Mouse (Mus musculus): ENCODE data around the gene Gm37240. TPM values are rescaled to one million over a fixed set of nuclear protein-coding genes. Genes with fewer than 3 reads are reported as not detected.
A peak's percentile ranks its signal among the peaks of the same experiment; 100 is the strongest.

Gene Gm37240
- polyA plus RNA-seq, 1 experiment from 2014 or later, result 0.43 TPM

DNA sequence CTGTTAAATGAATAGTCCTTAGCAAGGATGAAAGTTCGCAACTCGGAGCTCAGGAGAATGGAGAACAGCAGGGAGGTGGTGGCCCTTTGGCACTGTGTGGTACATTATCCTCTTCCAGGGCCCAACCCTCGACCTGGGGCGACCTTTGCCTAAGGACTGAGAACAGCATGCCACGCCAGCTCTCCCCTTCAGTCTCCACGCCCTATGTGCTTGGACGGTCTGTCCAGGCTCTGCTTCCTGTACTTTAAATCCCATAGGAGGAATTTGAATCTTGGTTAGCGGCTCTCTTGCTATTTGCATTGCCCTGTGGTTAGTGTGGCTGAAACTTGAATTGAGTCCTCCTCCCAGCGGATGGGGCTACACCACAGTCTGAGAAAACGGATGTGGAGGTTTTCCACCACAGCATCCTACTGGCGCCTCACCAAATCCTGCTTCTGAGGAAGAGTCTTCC lies 928 bp upstream of the Gm37240 start:
- DNase-seq (ENCODE audit: low spot score), result no peak
- H3K36me3 ChIP-seq (ENCODE audit: control insufficient read depth, insufficient read depth, low read length), result no peaks in the 10 kb centered on the region
- peaks cover 15% of the 10 kb centered on the region for H3K27me3 ChIP-seq (ENCODE audit: control insufficient read depth, insufficient read depth, low read length)

DNA sequence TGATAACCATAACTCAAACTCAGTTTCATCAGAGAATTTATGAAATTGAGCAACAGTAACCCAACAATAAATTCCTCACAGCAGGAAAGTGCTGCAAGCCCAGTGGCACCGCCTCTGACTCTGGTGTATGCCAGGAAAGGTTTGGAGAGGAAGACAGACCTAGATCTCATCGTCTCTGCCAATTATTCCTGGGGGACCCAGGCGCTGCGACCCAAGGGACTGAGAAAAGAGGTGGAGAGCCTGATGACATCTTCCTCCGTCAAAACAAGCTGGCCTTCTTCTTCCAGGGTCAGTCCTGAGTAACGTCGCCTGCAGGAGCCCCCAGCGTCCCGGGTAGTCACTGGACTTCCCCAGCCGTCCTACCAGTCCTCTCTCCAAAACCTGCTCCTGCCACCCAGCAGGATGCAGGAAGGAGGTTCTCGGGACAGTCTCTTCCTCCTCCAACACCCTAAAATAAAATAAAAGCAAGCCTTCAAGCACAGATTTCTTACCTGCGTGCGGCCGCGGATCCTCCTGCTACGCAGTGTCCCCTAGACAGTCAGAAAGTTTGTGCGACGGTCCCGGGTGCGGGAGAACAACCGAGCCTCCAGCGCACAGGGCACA lies 581 bp downstream of the Gm37240 start:
- Histone ChIP-seq H3K36me3 (ENCODE audit: control insufficient read depth, insufficient read depth, low read length) (no peaks in the 10 kb centered on the region), H3K27me3 (ENCODE audit: control insufficient read depth, insufficient read depth, low read length) (peaks cover 15% of the 10 kb centered on the region), H3K27ac (ENCODE audit: low read depth, low read length) (no peak overlapping the region), H3K9ac (ENCODE audit: low read length) (peak overlapping the region; percentile 33), H3K4me2 (ENCODE audit: low read depth, low read length, severe bottlenecking) (peak overlapping the region; percentile 93), H3K9me3 (ENCODE audit: control insufficient read depth, low read length) (no peaks in the 10 kb centered on the region), H3K4me1 (replicated peaks; ENCODE audit: control insufficient read depth, insufficient read depth, low read length) (peaks cover 4% of the 10 kb centered on the region; the same call in 1 of the 2 replicates), H3K4me3 (ENCODE audit: low read depth, low read length) (peak overlapping the region; percentile 51)
- 4% methylated on average over 21 of the region's 22 CpGs for WGBS
- DNase-seq (ENCODE audit: low spot score) (no peak), ATAC-seq (replicated peaks; ENCODE audit: low FRiP score) (peak; percentile 3; the same call in 1 of the 2 replicates)

More for the DNA sequence above, 928 bp upstream of the Gm37240 start:
- H3K4me2 ChIP-seq (ENCODE audit: low read depth, low read length, severe bottlenecking), result peak overlapping the region; percentile 93
- no peak overlapping the region for H3K27ac ChIP-seq (ENCODE audit: low read depth, low read length)
- no peak for ATAC-seq (replicated peaks; ENCODE audit: low FRiP score)
- peak overlapping the region; percentile 51 for H3K4me3 ChIP-seq (ENCODE audit: low read depth, low read length)
- WGBS, result 4% methylated on average over 11 of the region's 11 CpGs
- H3K9me3 ChIP-seq (ENCODE audit: control insufficient read depth, low read length), result no peaks in the 10 kb centered on the region
- no peak overlapping the region for H3K9ac ChIP-seq (ENCODE audit: low read length)
- H3K4me1 ChIP-seq (replicated peaks; ENCODE audit: control insufficient read depth, insufficient read depth, low read length), result peaks cover 4% of the 10 kb centered on the region; the same call in 1 of the 2 replicates

DNA sequence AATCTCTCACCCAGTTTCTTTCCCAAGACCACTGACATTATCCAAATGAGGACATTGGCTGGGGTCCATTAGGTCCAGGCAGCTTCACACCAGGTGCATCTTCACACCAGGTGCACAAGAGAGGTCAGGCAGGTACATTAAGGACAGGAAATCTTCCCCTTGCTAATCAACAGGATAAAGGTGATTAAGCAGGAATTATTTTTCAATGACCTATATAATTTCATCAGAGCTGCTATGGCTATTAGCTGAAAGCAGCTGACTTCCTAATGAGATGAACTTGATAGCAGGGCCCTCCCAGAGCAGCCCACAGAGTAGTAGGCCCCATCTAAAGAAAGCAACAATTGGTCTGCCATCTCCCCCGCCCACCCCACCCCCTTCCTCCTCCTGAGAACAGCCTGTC lies 1.4 kb downstream of the Gm37240 start:
- H3K4me1 ChIP-seq (replicated peaks; ENCODE audit: control insufficient read depth, insufficient read depth, low read length), result peaks cover 4% of the 10 kb centered on the region; the same call in 1 of the 2 replicates
- no peak overlapping the region for H3K4me2 ChIP-seq (ENCODE audit: low read depth, low read length, severe bottlenecking)
- no peaks in the 10 kb centered on the region for H3K9me3 ChIP-seq (ENCODE audit: control insufficient read depth, low read length)
- ATAC-seq (replicated peaks; ENCODE audit: low FRiP score), result no peak
- DNase-seq (ENCODE audit: low spot score), result no peak
- H3K9ac ChIP-seq (ENCODE audit: low read length), result no peak overlapping the region
- no peak overlapping the region for H3K27ac ChIP-seq (ENCODE audit: low read depth, low read length)
- 38% methylated on average over 1 of the region's 1 CpGs for WGBS
- H3K36me3 ChIP-seq (ENCODE audit: control insufficient read depth, insufficient read depth, low read length), result no peaks in the 10 kb centered on the region
- peaks cover 15% of the 10 kb centered on the region for H3K27me3 ChIP-seq (ENCODE audit: control insufficient read depth, insufficient read depth, low read length)
- no peak overlapping the region for H3K4me3 ChIP-seq (ENCODE audit: low read depth, low read length)

DNA sequence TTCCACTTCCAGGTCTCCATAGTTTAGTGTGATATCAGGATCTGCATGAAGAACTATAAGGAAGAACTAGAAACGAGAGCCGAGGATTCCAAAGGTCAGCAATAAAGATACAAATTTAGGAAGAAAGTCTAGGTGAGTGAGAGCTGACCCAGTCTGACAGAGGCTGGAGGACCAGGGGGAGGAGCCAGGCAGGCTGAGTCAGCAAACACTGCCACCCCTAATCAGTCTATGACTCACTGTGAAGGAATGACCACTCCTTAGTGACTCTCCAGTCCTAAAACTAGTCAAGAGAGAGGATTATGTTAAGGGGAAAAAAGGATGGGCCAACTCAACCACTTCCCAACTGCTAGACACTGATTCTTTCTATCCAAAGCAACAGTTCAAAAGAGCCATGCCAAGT lies 6.6 kb downstream of the Gm37240 start:
- Histone ChIP-seq H3K4me1 (replicated peaks; ENCODE audit: control insufficient read depth, insufficient read depth, low read length) (no peaks in the 10 kb centered on the region), H3K27ac (ENCODE audit: low read depth, low read length) (no peak overlapping the region), H3K9ac (ENCODE audit: low read length) (no peak overlapping the region), H3K9me3 (ENCODE audit: control insufficient read depth, low read length) (no peaks in the 10 kb centered on the region), H3K36me3 (ENCODE audit: control insufficient read depth, insufficient read depth, low read length) (no peaks in the 10 kb centered on the region), H3K27me3 (ENCODE audit: control insufficient read depth, insufficient read depth, low read length) (peaks cover under 1% of the 10 kb centered on the region; the same call in 1 of the 2 replicates), H3K4me3 (ENCODE audit: low read depth, low read length) (no peak overlapping the region), H3K4me2 (ENCODE audit: low read depth, low read length, severe bottlenecking) (no peak overlapping the region)
- ATAC-seq (replicated peaks; ENCODE audit: low FRiP score) (no peak), DNase-seq (ENCODE audit: low spot score) (no peak)
- 91% methylated on average over 2 of the region's 2 CpGs for WGBS

DNA sequence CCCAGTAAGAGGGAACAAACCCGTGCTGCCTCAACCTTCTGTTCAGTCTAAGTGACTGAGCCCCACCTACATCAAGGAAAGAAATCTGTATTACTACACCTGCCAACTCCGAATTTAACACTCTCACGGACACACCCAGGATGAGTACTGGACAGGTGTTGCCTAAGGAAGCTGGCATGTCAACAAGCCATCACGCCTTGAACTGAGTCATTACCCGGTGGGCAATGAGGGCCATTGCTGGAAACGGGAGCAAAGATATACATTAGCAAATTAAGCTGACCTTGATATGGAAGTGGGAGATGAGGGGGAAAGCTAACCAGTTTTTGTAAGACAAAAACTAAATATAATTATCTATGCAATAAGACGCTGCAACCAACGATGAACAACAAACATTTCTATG lies 7.2 kb downstream of the Gm37240 start:
- ATAC-seq (replicated peaks; ENCODE audit: low FRiP score) (no peak), DNase-seq (ENCODE audit: low spot score) (no peak)
- H3K27ac ChIP-seq (ENCODE audit: low read depth, low read length), result no peak overlapping the region
- H3K4me2 ChIP-seq (ENCODE audit: low read depth, low read length, severe bottlenecking), result no peak overlapping the region
- WGBS, result 92% methylated on average over 8 of the region's 8 CpGs
- H3K4me1 ChIP-seq (replicated peaks; ENCODE audit: control insufficient read depth, insufficient read depth, low read length), result no peaks in the 10 kb centered on the region
- no peak overlapping the region for H3K9ac ChIP-seq (ENCODE audit: low read length)
- H3K36me3 ChIP-seq (ENCODE audit: control insufficient read depth, insufficient read depth, low read length), result no peaks in the 10 kb centered on the region
- H3K27me3 ChIP-seq (ENCODE audit: control insufficient read depth, insufficient read depth, low read length), result no peaks in the 10 kb centered on the region
- H3K4me3 ChIP-seq (ENCODE audit: low read depth, low read length), result no peak overlapping the region
- H3K9me3 ChIP-seq (ENCODE audit: control insufficient read depth, low read length), result no peaks in the 10 kb centered on the region

DNA sequence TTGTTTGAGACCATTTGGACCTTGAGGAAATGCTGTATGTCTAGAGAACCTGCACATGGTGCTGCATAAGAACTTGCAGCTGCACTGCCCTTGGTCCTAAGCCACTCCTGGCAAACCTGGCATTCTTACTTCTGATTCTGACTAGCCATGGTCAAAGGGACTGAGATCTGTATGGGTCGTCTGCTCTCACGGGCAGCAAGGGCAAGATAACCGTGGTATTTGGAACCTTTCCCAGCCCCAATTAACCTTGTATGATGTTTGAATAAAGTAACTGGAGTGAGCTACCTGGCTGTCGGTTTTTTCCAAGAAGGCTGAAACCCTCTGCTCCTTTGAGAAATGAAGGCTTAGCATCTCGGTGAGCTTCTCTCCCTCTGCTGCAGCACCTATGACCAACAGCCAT lies 8.4 kb downstream of the Gm37240 start:
- Histone ChIP-seq H3K36me3 (ENCODE audit: control insufficient read depth, insufficient read depth, low read length) (no peaks in the 10 kb centered on the region), H3K9ac (ENCODE audit: low read length) (no peak overlapping the region), H3K4me2 (ENCODE audit: low read depth, low read length, severe bottlenecking) (no peak overlapping the region), H3K4me3 (ENCODE audit: low read depth, low read length) (no peak overlapping the region), H3K9me3 (ENCODE audit: control insufficient read depth, low read length) (no peaks in the 10 kb centered on the region), H3K27me3 (ENCODE audit: control insufficient read depth, insufficient read depth, low read length) (no peaks in the 10 kb centered on the region), H3K4me1 (replicated peaks; ENCODE audit: control insufficient read depth, insufficient read depth, low read length) (no peaks in the 10 kb centered on the region), H3K27ac (ENCODE audit: low read depth, low read length) (no peak overlapping the region)
- DNase-seq (ENCODE audit: low spot score) (no peak), ATAC-seq (replicated peaks; ENCODE audit: low FRiP score) (no peak)
- 81% methylated on average over 5 of the region's 5 CpGs for WGBS

DNA sequence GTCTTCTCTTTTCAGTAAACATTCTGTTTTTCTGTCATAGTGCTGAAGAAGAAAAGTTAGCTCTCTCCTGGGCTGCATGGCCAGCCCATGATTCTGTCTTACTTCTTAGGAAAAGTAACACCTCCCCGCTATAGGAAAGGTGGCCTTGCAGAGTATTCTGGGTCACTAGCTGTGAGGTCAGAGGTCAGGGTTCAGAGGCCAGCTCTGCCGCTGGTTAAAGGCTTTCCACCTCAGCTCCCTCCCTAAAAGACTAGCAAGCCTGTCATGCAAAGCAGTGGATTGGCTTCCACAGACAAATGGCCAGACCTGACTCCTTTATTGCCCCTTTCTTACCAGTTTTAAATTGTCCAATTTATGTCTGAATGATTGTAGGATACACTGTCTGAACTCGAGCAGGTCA lies 23.3 kb downstream of the Gm37240 start:
- Histone ChIP-seq H3K9me3 (ENCODE audit: control insufficient read depth, low read length) (no peaks in the 10 kb centered on the region), H3K27me3 (ENCODE audit: control insufficient read depth, insufficient read depth, low read length) (no peaks in the 10 kb centered on the region), H3K36me3 (ENCODE audit: control insufficient read depth, insufficient read depth, low read length) (no peaks in the 10 kb centered on the region), H3K4me3 (ENCODE audit: low read depth, low read length) (no peak overlapping the region), H3K4me1 (replicated peaks; ENCODE audit: control insufficient read depth, insufficient read depth, low read length) (no peaks in the 10 kb centered on the region), H3K9ac (ENCODE audit: low read length) (no peak overlapping the region), H3K4me2 (ENCODE audit: low read depth, low read length, severe bottlenecking) (no peak overlapping the region), H3K27ac (ENCODE audit: low read depth, low read length) (no peak overlapping the region)
- WGBS, result 17% methylated on average over 3 of the region's 3 CpGs
- ATAC-seq (replicated peaks; ENCODE audit: low FRiP score), result no peak
- DNase-seq (ENCODE audit: low spot score), result no peak

DNA sequence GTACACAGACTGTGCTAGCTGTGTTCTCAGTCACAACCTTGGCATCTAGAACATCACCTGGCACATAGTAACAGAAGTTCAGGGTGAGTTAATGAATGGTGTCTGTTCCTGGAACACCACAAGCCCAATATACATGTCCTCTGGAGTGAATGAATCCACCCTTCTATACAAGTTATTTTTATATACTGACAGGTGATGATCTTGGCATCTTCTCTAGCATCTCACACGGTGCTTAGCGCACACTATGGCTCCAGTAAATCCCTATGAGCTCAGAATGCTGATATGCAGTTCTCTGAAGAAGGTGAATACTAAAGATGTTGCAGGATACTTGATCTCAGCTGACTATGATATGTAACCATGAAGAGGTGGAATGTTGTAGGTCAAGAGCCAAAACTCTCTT lies 24.4 kb downstream of the Gm37240 start:
- H3K4me3 ChIP-seq (ENCODE audit: low read depth, low read length), result no peak overlapping the region
- WGBS, result 84% methylated on average over 2 of the region's 2 CpGs
- no peaks in the 10 kb centered on the region for H3K9me3 ChIP-seq (ENCODE audit: control insufficient read depth, low read length)
- no peaks in the 10 kb centered on the region for H3K27me3 ChIP-seq (ENCODE audit: control insufficient read depth, insufficient read depth, low read length)
- no peak overlapping the region for H3K9ac ChIP-seq (ENCODE audit: low read length)
- H3K4me2 ChIP-seq (ENCODE audit: low read depth, low read length, severe bottlenecking), result no peak overlapping the region
- no peak for ATAC-seq (replicated peaks; ENCODE audit: low FRiP score)
- H3K36me3 ChIP-seq (ENCODE audit: control insufficient read depth, insufficient read depth, low read length), result no peaks in the 10 kb centered on the region
- no peaks in the 10 kb centered on the region for H3K4me1 ChIP-seq (replicated peaks; ENCODE audit: control insufficient read depth, insufficient read depth, low read length)
- no peak overlapping the region for H3K27ac ChIP-seq (ENCODE audit: low read depth, low read length)
- no peak for DNase-seq (ENCODE audit: low spot score)

DNA sequence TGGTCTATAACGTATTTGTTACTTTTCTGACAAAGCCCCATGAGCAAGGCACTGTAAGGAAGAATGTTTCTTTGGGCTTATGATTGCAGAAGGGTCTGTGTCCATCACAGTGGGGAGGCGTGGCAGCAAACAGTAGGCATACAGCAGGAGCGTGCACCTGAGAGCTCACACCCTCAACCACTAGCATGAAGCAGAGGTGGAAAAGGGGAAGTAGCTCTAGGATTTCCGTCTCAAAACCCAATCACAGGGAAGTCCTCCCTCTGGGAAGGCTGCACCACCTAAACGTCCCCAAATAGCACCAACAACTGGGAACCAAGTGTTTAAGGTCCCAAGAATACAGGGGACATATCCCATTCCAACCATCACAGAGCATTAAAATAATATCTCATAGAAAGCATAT lies 26.3 kb downstream of the Gm37240 start:
- DNase-seq (ENCODE audit: low spot score) (no peak), ATAC-seq (replicated peaks; ENCODE audit: low FRiP score) (no peak)
- Histone ChIP-seq H3K9ac (ENCODE audit: low read length) (no peak overlapping the region), H3K4me1 (replicated peaks; ENCODE audit: control insufficient read depth, insufficient read depth, low read length) (no peaks in the 10 kb centered on the region), H3K27ac (ENCODE audit: low read depth, low read length) (no peak overlapping the region), H3K27me3 (ENCODE audit: control insufficient read depth, insufficient read depth, low read length) (no peaks in the 10 kb centered on the region), H3K4me2 (ENCODE audit: low read depth, low read length, severe bottlenecking) (no peak overlapping the region), H3K9me3 (ENCODE audit: control insufficient read depth, low read length) (no peaks in the 10 kb centered on the region), H3K36me3 (ENCODE audit: control insufficient read depth, insufficient read depth, low read length) (no peaks in the 10 kb centered on the region), H3K4me3 (ENCODE audit: low read depth, low read length) (no peak overlapping the region)
- WGBS, result 86% methylated on average over 5 of the region's 5 CpGs

Measured in forebrain, embryonic 11.5 days (tissue).